Mouse (Mus musculus) brain, embryonic 14.5 days (tissue): ENCODE data around the gene Mab21l3.

Experiments used
- CTCF ChIP-seq: fragments of 200-500 bp; IDR thresholded peaks from 2 replicates; pipeline ENCODE4 v1.5.1; 2012; ENCODE audit warnings: inconsistent platforms, mild to moderate bottlenecking, moderate library complexity, borderline replicate concordance; ENCODE audit not compliant: insufficient read depth, insufficient read length; ENCODE audit errors: extremely low read depth
- POLR2A ChIP-seq: fragments of 200-500 bp; IDR thresholded peaks from 2 replicates; pipeline ENCODE4 v1.6.1; 2012; ENCODE audit warnings: mild to moderate bottlenecking, inconsistent platforms, borderline replicate concordance; ENCODE audit not compliant: poor library complexity, insufficient read depth, insufficient read length, severe bottlenecking; ENCODE audit errors: extremely low read depth

DNA sequence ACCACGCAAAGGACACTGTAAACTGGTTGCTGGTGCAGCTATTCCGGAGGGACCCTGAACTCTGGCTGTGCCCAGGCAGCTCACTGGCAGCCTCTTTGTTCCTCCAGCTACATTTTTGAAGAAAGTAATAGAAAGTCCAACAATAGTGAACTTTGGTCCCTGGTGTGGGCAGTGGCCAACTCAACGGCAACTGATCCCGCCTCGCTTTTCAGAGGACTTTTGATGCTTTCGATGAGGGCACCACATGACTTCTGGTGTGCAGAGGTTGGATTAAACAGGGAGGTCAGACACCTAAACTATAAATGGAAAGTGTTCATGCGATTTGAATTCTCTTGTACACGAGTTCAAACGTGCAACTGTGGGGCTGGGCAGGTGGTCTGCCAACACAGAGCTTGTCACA is 24.4 kb downstream of the Mab21l3 start:
- no peak for TF ChIP-seq CTCF
- TF ChIP-seq POLR2A, result no peak
